Mouse (Mus musculus): ENCODE data around the gene Nfix.

GRCm38 (mm10) chr8:84722850-84723570, 77.1 kb downstream of the Nfix start, which contains the start of gene G430095P16Rik:
- TF ChIP-seq EP300 (IDR thresholded peaks at IDR 0.05; ENCODE audit: low read depth) = peak; percentile 39; the same call in 1 of the 2 replicates
- TF ChIP-seq CTCF (IDR thresholded peaks at IDR 0.05; ENCODE audit: low read depth) = peak; percentile 87

Data from liver, embryonic 14.5 days (tissue).